Mouse (Mus musculus) CD4-positive, CD25-positive, alpha-beta regulatory T cell (primary cell): ENCODE results near the gene Olfr943. TPM values are rescaled to one million over a fixed set of nuclear protein-coding genes. Genes with fewer than 3 reads are reported as not detected.

Experiments
- polyA plus RNA-seq: library from polyadenylated mRNA; unstranded; fragments of 100-300 nt; shearing (Covaris generic); gene quantifications from one replicate; pipeline ENCODE4 v1.2.1, GENCODE M21; 2017

Gene Olfr943
- polyA plus RNA-seq, result 0.05 TPM

GRCm38 (mm10) chr9:39166004-39166403 lies at the start of gene Olfr943:
Gene Olfr943 (plus strand): TSS chr9:39166304.

GRCm38 (mm10) chr9:39127831-39128230 lies 38.3 kb upstream of the Olfr943 start, which contains the start of gene Olfr27:
Gene Olfr27 (plus strand): TSS chr9:39128131.

GRCm38 (mm10) chr9:39201620-39202019 lies 35.5 kb downstream of the Olfr943 start, which contains the start of gene Olfr944:
Gene Olfr944 (plus strand): TSS chr9:39201920.

Other genes starting within 250 kb of the Olfr943 start
- gene Olfr930, start 236.5 kb upstream of the Olfr943 start, polyA plus RNA-seq, result not detected
- not detected for gene Olfr933, start 194.0 kb upstream of the Olfr943 start, polyA plus RNA-seq
- not detected for gene Olfr934, start 178.0 kb upstream of the Olfr943 start, polyA plus RNA-seq
- gene Olfr935, start 166.6 kb upstream of the Olfr943 start, polyA plus RNA-seq, result not detected
- not detected for gene Olfr146, start 142.9 kb upstream of the Olfr943 start, polyA plus RNA-seq
- not detected for gene Olfr937, start 101.4 kb upstream of the Olfr943 start, polyA plus RNA-seq
- gene Olfr938, start 87.4 kb upstream of the Olfr943 start, polyA plus RNA-seq, result not detected
- not detected for gene Olfr27, start 38.2 kb upstream of the Olfr943 start, polyA plus RNA-seq
- gene Olfr944, start 35.6 kb downstream of the Olfr943 start, polyA plus RNA-seq, result not detected
- gene Olfr1537, start 83.7 kb downstream of the Olfr943 start, polyA plus RNA-seq, result not detected
- gene Olfr945, start 110.5 kb downstream of the Olfr943 start, polyA plus RNA-seq, result not detected
- gene Olfr948, start 159.7 kb downstream of the Olfr943 start, polyA plus RNA-seq, result not detected
- gene Olfr951, start 221.1 kb downstream of the Olfr943 start, polyA plus RNA-seq, result not detected